Mouse (Mus musculus) megakaryocyte, embryonic 14.5 days (primary cell): ENCODE results near the gene Trem2.
"Not testable (repeated sequence)": the region's sequence is repeated elsewhere in the genome, so short reads cannot be mapped to it uniquely, and the experiment has no call there.

ENCODE experiments used
- FLI1 ChIP-seq: IDR thresholded peaks from 2 replicates; pipeline ENCODE4 v1.6.1; 2012; ENCODE audit warnings: low read length, inconsistent platforms, mixed read lengths
- GATA1 ChIP-seq: IDR thresholded peaks from 3 replicates; pipeline ENCODE4 v1.6.1; 2012; ENCODE audit warnings: mixed read lengths, low read length, inconsistent platforms, borderline replicate concordance

DNA sequence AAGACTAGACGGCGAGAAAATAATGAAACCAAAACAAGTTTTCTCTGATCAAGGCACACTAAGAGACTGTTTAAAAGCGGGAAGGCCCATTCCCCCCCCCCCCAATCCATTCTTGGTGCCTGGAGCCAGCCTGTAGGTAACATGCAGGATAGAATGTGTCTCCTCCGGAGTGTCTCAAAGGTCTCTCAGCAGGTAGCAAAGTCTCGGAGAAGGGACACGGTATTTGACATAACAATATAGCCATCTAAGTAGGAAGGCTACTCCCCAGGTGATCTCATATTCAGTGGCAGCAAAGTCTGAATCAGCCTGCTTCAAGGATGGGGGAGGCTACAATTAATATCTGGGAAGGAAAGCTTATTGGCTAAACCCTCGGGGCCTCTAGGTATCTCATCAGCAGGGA lies 6.8 kb downstream of the Trem2 start:
- TF ChIP-seq GATA1, FLI1: not testable (repeated sequence)
